Mouse (Mus musculus): ENCODE data around the gene Foxp1.

Foxp1 gene

DNA sequence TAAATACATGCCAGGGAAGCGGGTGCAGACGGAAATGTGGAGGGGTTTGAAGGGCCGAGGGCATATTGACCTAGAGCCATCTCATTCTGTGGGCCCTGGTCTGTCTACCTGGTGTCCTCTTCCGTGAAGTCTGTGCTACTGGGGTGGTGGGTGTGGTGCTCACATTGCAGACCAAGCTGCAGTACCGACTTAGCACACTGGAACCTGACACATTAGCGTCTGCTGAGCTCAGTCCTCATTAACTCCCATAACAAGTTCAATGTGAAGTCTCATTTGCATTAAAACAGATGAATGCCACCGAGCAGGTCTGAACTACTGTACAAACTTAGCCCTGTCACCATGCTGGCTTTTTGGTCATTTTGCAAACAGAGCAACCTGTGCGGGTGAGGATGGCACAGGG is 594.2 kb downstream of the Foxp1 start:
- no peak for DNase-seq

DNA sequence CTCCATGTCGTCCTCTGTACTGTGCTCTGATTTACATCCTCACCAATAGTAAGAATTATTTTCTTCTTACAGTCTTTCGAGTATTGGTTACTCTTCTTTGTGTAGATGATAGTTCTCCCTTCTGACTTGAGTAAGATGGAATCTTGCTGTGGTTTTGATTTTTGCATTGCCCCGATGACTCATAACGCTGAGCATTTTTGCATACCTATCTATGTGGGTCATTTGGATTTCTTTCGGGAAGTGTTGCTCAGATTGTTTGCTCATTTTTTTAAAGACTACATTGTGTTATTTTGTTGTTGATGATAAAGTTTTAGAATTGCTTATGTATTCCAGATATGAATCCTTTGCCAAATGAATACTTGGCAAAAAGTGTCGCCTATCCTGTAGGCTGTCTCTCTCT is 621.3 kb downstream of the Foxp1 start:
- no peak for DNase-seq

DNA sequence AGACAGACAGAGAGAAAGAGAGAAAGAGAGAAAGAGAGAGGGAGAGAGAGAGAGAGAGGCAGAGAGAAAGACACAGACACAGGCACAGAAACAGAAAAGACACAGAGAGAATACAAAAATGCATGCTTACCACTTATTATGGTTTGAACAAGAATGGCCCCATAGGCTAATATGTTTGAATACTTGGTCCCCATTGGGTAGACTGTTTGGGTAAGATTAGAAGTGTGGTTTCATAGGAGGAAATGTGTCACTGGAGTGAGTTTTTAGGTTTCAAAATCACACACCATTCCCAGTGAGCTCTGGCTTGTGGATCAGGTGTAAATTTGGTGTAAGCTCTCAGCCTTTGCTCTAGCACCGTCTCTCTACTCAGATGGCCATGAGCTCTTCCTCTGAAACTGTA is 644.3 kb downstream of the Foxp1 start:
- no peak for DNase-seq

DNA sequence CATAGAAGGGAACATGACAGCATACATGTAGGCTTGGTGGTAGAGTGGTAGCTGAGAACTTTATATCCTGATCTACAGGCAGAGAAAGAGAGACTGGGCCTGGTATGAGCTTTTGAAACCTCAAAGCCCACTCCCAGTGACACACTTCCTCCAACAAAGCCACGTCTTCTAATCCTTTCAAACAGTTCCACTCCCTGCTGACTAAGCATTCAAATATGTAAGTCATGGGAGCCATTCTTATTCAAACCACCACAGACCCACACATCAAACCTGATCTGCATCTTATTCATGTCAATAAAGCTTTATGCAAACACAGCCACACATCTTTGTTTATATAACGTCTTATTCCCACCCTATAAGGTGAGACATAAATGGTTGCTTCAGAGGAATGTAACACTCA is 646.1 kb downstream of the Foxp1 start:
- no peak for DNase-seq
